Mouse (Mus musculus) spleen, adult 2 months (tissue): ENCODE results near the gene Mymk.

Experiments
- CTCF ChIP-seq: fragments of 200-500 bp; IDR thresholded peaks from 2 replicates; pipeline ENCODE4 v1.5.1; 2011; ENCODE audit warnings: mild to moderate bottlenecking, inconsistent platforms; ENCODE audit not compliant: insufficient read depth, insufficient read length, insufficient replicate concordance; ENCODE audit errors: extremely low read depth
- POLR2A ChIP-seq: fragments of 200-500 bp; IDR thresholded peaks from 2 replicates; pipeline ENCODE4 v1.6.1; 2011; ENCODE audit warnings: low read depth, low read length, inconsistent platforms

GRCm38 (mm10) chr2:27097241-27097656 is 25.3 kb upstream of the Mymk start:
- TF ChIP-seq POLR2A (no peak), CTCF (no peak)
